Mouse (Mus musculus) lung, adult 2 months (tissue): Measurements from ENCODE around the gene Gabrg2.

Experiments
- CTCF ChIP-seq: fragments of 200-500 bp; IDR thresholded peaks from 2 replicates; pipeline ENCODE4 v1.5.1; 2011; ENCODE audit warnings: mild to moderate bottlenecking, low read length, control low read depth; ENCODE audit not compliant: insufficient read depth
- POLR2A ChIP-seq: fragments of 200-500 bp; IDR thresholded peaks from 2 replicates; pipeline ENCODE4 v1.6.1; 2011; ENCODE audit warnings: low read depth, mild to moderate bottlenecking, control low read depth, low read length, borderline replicate concordance; ENCODE audit errors: extremely low read depth

DNA sequence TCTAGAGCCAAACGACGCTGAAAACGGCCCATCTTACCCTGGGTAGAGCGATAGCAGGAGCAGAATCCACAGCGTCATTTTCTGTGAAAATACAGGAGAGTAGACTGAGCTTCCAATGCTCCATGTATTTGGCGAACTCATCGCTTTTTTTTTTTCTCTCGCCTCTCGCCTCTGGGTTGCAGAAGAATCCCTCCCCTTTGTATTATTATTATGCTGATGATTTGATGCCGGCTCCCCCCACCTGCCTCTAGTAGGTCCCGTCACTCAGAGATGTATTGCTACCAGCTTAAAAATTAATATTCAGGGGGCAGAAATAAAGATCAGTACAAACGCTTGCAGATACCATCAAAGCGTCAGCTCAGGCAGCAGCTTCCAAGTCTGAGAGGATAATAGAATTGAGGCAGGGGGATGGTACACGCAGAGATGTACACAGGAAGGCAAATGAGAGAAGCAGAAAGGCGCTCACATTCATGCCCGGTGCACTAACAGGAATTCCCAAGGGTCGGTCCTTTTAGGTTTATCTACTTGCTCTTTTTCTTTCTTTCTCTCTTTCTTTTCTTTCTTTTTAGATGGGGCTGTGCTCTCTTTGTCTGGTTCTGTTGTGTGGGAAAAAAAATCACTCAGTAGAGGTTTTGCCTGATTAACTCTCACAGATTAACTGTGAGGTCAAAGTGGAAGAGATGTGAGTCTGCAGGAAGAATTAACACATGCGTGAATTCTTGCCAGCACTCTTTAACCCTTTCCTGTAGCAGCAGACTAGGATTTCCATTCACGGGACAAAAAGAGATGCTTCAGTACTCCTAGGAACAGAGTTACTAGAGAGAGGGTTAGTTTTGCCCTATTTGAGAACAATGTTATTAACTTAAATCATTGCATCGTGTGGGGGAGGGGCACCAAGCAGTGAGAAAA is at the start of gene Gabrg2:
- TF ChIP-seq POLR2A (no peak), CTCF (no peak)
